Mouse (Mus musculus): ENCODE data around the gene Kcnab3.

Gene Kcnab3

GRCm38 (mm10) chr11:69331929-69332405 is 5.9 kb downstream of the Kcnab3 start:
- CTCF ChIA-PET: interaction anchor here (0.6 to 1.4 kb wide), 3 partner anchors 57 to 204 kb away, joined by 3 to 4 read pairs (median 3); no protein-coding TSS in a partner anchor

- CTCF ChIA-PET: interaction anchor here (1.2 to 1.4 kb wide), 2 partner anchors 36 to 63 kb away, joined by 3 to 4 read pairs; no protein-coding TSS in a partner anchor
Measured at GRCm38 (mm10) chr11:69332713-69333253, 6.7 kb downstream of the Kcnab3 start.

- CTCF ChIA-PET: interaction anchor here (0.6 to 1.2 kb wide), 2 partner anchors 34 to 98 kb away, joined by 4 to 7 read pairs; no protein-coding TSS in a partner anchor
Measured at GRCm38 (mm10) chr11:69333922-69334321, 7.9 kb downstream of the Kcnab3 start.

DNA sequence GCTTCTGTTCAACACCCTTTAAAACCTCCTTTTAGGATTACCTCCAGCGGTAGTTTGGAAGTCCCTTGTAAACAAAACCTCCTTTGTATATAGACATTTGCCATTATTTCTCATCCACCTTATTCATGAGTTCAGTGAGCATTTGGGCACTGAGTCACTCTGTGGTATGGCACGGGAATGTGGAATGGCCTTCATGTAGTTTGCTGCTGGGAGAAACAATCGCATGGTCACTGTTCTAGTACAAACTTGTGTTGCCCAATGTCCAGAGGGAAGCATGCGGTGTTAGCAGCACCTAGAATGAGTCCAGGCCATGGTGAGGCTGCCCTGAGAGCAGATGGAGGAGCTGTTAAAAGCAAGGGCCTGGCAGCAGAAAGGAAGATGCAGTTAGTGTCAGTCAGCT is 8.7 kb downstream of the Kcnab3 start:
- CTCF ChIA-PET: no interaction called here

DNA sequence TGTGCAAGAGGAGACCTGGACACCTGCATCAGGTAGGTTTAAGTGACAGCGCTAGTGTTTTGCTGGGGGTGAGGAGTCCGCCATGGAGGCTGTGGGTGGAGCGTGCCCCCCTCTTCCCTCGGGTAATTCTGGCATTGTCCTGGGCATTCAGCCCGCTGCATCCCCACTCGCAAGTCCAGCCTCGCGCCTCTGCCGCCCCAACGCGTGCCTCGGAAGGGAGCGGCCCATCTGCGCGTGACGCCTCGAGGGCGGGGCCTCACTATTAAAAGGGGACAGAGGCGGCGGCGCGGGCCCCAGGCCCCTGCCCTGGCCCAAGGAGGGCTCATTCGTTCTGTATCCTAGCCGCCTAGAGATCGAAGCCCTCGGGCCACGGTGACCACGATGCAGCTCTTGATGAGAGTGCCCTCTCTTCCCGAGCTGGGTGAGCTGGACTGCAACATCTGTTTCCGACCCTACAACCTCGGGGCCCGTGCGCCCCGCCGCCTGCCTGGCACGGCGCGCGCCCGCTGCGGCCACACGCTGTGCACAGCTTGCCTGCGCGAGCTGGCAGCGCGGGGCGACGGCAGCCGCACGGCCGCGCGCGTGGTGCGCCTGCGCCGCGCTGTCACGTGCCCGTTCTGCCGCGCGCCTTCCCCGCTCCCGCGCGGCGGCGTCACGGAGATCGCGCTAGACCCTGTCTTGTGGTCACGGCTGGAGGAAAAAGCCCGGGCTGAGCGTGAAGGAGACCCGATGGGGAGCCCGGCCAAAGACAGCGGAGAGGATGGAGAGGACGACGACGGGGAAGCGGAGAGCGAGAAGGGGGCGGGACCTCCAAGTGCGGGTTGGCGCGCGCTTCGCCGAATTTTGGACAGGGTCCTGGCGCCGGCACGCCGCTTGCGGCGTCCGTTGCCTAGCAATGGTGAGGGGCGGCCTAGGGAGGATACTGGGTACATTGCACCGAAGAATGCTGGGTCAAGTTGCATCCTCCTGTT is 14.4 kb downstream of the Kcnab3 start, which contains the start of gene Rnf227:
TSS of gene Rnf227 (plus strand) at position 301 of the 971 bp plus-strand sequence.
- CTCF ChIA-PET: interaction anchor here (0.7 kb wide), 1 partner anchor 35 kb away, joined by 3 read pairs; no protein-coding TSS in a partner anchor

- CTCF ChIA-PET: interaction anchor here (0.6 kb wide), 1 partner anchor 1193 kb away, joined by 7 read pairs; no protein-coding TSS in a partner anchor
Measured at GRCm38 (mm10) chr11:69346441-69346840, 20.4 kb downstream of the Kcnab3 start.

- CTCF ChIA-PET: no interaction called here
Measured at GRCm38 (mm10) chr11:69356544-69356943, 30.5 kb downstream of the Kcnab3 start.

DNA sequence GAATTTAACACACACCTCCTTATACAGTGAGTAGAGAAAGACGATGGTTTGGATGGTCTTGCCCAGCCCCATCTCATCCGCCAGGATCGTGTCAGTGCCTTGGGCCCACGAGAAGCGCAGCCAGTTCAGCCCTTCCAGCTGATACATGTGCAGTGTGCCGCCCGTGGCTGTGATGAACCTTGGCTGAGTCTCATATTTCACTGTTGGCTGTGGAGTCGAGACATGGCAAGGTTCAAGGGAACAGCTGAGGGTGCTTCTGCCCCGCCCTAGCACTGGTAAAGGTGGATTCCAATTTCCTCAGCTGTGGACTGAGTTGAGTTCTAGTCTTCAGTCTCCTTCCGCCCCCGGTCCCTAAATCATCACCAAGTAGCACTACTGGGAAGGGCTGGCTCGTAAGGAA is 31.6 kb downstream of the Kcnab3 start:
- CTCF ChIA-PET: no interaction called here

DNA sequence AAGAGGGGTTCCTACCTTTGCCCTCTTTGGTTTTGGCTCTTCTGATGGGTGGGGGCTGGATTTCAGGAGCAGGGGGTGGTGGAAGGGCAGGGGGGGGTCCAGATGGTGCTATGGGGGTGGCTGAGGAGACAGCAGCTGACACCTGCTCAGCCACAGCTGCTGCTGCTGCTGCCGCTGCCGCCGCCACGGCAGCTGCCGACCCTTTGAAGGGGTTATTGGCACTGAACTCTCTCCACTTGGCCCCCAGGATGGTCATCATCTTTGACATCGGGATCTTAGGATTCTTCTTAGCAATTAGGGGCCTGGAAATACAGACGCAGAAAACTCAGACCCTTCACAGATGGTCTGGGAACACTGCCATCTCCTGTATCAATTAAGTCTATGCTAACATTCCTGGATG is 36.0 kb downstream of the Kcnab3 start:
- CTCF ChIA-PET: interaction anchor here (0.6 kb wide), 1 partner anchor 20 kb away, joined by 4 read pairs; no protein-coding TSS in a partner anchor

DNA sequence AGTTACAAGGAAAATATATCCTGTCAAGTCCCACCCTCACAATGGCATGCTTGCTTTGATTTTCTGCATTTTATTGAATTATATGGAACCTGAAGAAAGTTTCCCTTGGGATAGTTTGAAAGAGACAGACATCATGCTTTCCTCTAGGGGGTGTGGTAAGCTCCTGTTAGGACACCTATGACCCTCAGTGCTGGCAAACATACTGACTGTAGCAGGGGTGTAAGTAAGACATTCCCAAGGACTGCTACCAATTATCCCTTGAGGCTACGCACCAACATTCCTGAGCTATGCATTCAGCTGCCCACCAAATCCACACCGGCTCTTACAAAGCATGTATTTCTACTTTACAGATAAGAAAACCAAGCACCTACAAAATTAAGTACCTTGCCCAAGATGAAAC is 36.4 kb downstream of the Kcnab3 start:
- CTCF ChIA-PET: interaction anchor here (0.6 kb wide), 1 partner anchor 20 kb away, joined by 4 read pairs; no protein-coding TSS in a partner anchor

DNA sequence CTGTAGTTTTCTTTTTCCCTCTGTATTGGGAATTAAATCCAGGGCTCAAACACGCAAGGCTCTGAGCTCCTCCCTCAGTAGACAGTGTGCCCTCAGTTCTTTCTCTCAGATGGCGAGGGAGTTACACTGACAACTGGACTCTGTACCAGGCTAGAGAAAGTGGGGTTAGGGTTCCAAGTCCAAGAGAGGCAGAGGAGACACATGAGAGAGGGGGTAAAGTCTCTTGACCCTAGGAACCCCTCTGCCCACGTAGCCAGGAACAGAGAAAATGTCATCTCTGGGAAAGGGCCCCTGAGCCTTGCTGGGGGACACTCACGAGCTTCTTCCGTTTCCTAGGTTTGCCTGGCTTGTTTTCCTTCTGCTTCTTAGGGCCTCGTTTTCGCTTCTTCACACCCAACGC is 38.3 kb downstream of the Kcnab3 start:
- CTCF ChIA-PET: no interaction called here

DNA sequence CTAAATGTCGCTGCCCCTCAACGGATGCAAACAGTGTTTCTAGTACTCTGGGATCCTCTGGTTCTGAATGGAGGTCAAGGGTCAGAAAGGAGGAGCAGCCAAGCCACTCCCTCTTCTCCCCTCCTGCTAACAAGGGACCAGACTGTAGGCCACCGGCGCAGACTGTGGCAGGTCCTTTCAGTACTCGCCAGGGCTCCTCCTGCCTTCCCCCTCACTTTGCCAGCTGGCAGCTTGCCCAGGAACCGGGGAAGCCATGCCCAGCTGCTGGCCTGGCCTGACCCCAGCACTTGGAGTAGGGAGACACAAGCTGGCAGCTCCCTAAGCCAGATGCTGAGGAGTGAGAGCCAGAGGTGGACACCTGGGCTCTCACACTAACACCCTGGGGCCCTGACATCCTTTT is 38.9 kb downstream of the Kcnab3 start:
- CTCF ChIA-PET: no interaction called here

- CTCF ChIA-PET: no interaction called here
Measured at GRCm38 (mm10) chr11:69365722-69366121, 39.7 kb downstream of the Kcnab3 start.

DNA sequence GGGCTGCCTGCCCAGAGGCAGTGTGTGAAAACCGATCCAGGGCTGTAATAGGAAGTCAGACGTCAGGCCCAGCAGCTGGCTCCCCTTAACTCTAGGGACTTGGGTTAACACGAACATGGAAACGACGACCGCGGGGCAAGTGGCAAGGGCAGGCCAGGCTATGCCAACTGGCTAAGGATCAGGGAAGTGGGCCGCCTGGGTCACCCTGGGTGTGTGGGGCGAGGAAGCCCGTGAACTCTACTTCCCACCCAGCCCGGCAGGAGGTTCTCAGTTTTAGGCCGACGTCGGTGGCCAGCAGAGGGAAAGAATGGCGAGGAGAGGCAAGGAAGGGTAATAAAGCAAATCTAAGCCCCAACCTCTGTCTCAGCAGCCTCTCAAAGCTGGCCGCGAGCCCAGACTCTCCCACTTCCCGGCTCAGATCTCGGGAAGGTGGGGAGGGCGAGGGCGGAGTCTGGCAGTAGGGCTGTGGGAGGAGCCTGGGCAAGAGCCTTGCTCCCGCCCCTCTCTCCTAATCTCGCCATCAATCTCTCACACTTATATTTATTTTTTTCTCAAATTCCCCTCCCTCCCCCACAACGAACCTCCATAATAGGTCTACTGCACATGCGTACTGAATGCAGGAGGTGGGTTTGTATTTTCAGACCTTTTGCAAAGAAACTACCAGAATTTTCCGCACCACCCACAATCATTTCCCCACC is 40.2 kb downstream of the Kcnab3 start:
- CTCF ChIA-PET: interaction anchor here (0.7 kb wide), 1 partner anchor 309 kb away, joined by 4 read pairs; no protein-coding TSS in a partner anchor

DNA sequence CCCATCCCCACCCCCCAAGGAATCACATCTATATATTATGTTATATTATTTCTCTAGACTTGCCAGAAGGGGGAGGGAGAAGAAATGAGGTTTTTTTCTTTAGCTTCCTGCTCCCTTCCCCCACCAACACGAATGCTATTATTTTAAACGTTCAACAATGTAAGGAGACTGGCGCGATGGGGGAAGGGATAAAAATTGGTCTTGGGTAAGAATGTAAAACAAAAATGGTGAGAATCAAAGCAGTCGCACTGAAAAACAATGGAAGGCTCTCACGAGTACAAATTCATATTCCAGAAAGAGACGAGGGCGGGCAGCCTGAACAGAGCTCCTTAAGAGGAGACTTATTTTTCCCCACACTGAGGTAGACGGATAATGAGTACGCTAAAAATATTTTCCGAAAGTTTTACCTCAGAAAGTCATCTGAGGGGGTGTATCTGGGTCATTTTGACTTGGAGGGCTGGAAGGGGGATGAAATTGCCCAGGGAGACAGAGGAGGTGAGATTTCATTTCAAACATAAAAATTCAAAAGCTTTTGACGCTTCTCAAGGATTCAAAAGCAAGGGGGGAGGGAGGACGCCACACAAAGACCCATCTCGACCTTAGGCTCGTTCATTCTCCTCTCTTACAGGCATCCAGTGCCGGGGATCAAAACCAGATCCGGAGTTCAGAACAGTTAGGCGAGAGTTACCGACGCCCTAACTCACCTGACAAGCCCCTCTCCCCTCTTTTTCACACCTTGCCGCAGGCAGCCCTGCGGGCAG is 41.0 kb downstream of the Kcnab3 start:
- CTCF ChIA-PET: interaction anchor here (0.7 kb wide), 1 partner anchor 310 kb away, joined by 4 read pairs; no protein-coding TSS in a partner anchor

- CTCF ChIA-PET: interaction anchor here (0.6 to 1.4 kb wide), 3 partner anchors 34 to 63 kb away, joined by 3 to 4 read pairs (median 3); no protein-coding TSS in a partner anchor
Measured at GRCm38 (mm10) chr11:69367616-69368355, 41.7 kb downstream of the Kcnab3 start.

GRCm38 (mm10) chr11:69368356-69369214 is 42.5 kb downstream of the Kcnab3 start:
- CTCF ChIA-PET: interaction anchor here (1.0 to 1.4 kb wide), 2 partner anchors 35 to 63 kb away, joined by 3 to 4 read pairs; no protein-coding TSS in a partner anchor

DNA sequence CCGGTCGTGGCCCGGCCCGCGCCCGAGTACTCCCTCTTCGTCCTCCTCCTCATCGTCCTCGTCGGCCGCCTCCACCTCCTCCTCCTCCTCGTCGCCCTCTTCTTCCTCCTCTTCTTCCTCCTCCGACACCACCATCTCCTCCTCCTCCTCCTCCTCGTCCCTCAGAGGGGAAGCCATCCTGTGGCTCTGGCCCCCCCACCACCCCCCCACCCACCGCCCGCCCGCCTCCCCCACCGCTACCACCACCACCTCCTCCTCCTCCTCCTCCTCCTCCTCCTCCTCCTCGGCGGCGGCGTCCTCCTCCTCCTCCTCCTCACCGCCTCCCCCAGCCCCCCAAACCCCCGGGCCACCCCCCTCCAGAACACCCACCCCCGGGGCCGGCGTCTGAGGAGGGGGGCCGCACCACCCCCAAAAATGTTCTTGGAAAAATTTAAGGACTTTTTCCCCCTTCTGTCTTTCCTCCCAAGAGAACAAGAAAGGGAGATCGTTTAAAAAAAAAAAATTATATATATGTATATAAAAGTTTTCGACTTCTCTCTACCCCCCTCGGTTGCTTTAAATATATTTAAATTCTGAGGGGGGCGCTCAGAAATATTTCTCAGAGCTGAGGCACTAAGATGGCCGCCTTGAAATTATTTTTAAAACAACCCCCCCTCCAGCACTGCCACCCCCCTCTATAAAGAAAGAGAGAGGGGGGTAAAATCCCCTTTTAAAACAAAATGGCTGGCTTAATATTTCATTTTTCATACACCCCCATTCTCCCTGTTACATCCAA is 43.3 kb downstream of the Kcnab3 start, which contains the start of gene Chd3:
TSS of gene Chd3 (minus strand) at position 192 of the 775 bp plus-strand sequence.
- CTCF ChIA-PET: interaction anchor here (0.6 to 1.4 kb wide), 4 partner anchors 32 to 96 kb away, joined by 3 to 7 read pairs (median 5); no protein-coding TSS in a partner anchor

Data from spleen, embryonic (tissue).